Mouse (Mus musculus) small intestine, adult 10 weeks (tissue): ENCODE results near the gene Snx17. TPM values are rescaled to one million over a fixed set of nuclear protein-coding genes. Genes with fewer than 3 reads are reported as not detected.

ENCODE experiments used
- polyA plus RNA-seq: library from polyadenylated mRNA; stranded (reverse); fragments of 350-450 nt; fragmentation: Illumina TruSeq; extraction: RNeasy Lipid Tissue Mini Kit (QIAGEN cat#74804); gene quantifications from one replicate; pipeline ENCODE4 v1.2.3, GENCODE M21; 2014; ENCODE audit warnings: low replicate concordance

Gene Snx17
- polyA plus RNA-seq, result 37.9 TPM

GRCm38 (mm10) chr5:31192939-31193630 is at the start of gene Snx17, which contains the start of gene Eif2b4:
TSS of gene Snx17 (plus strand) at chr5:31193227.
TSS of gene Eif2b4 (minus strand) at chr5:31193430.

GRCm38 (mm10) chr5:31154152-31154553 is 38.9 kb upstream of the Snx17 start, which contains the start of gene Mpv17:
TSS of gene Mpv17 (minus strand) at chr5:31154251.

GRCm38 (mm10) chr5:31179766-31180630 is 13.0 kb upstream of the Snx17 start, which contains the start of the genes Gm29609 and Gtf3c2:
TSS of gene Gm29609 (minus strand) at chr5:31179911.
TSS of gene Gtf3c2 (minus strand) at chr5:31180144.

GRCm38 (mm10) chr5:31201742-31202590 is 8.9 kb downstream of the Snx17 start, which contains the start of gene Zfp513:
TSS of gene Zfp513 (minus strand) at chr5:31202303.

GRCm38 (mm10) chr5:31220448-31221303 is 27.6 kb downstream of the Snx17 start, which contains the start of gene Ppm1g:
TSS of gene Ppm1g (minus strand) at chr5:31220687.

GRCm38 (mm10) chr5:31240637-31241521 is 47.9 kb downstream of the Snx17 start, which contains the start of the genes Nrbp1 and Gm9970:
TSS of gene Nrbp1 (plus strand) at chr5:31240864.
TSS of gene Gm9970 (minus strand) at chr5:31241232.

Other genes with a start within 250 kb of the Snx17 start
- gene Cgref1, start 247.6 kb upstream of the Snx17 start, polyA plus RNA-seq, result 18.4 TPM
- 17.1 TPM for gene Preb, start 232.9 kb upstream of the Snx17 start, polyA plus RNA-seq
- 0.30 TPM for gene Tcf23, start 224.6 kb upstream of the Snx17 start, polyA plus RNA-seq
- 41.8 TPM for gene Atraid, start 144.9 kb upstream of the Snx17 start, polyA plus RNA-seq
- 3.5 TPM for gene Slc5a6, start 144.3 kb upstream of the Snx17 start, polyA plus RNA-seq
- gene Cad, start 138.4 kb upstream of the Snx17 start, polyA plus RNA-seq, result 0.33 TPM
- not detected for gene Dnajc5g, start 86.9 kb upstream of the Snx17 start, polyA plus RNA-seq
- not detected for gene Slc30a3, start 85.0 kb upstream of the Snx17 start, polyA plus RNA-seq
- not detected for gene Trim54, start 76.5 kb upstream of the Snx17 start, polyA plus RNA-seq
- gene Ucn, start 54.4 kb upstream of the Snx17 start, polyA plus RNA-seq, result not detected
- gene Mpv17, start 39.0 kb upstream of the Snx17 start, polyA plus RNA-seq, result 10.0 TPM
- 0.22 TPM for gene Gm29609, start 13.3 kb upstream of the Snx17 start, polyA plus RNA-seq
- 49.3 TPM for gene Gtf3c2, start 13.1 kb upstream of the Snx17 start, polyA plus RNA-seq
- 0.89 TPM for gene Eif2b4, start 203 bp downstream of the Snx17 start, polyA plus RNA-seq
- 0.85 TPM for gene Zfp513, start 9.1 kb downstream of the Snx17 start, polyA plus RNA-seq
- 14.1 TPM for gene Ppm1g, start 27.5 kb downstream of the Snx17 start, polyA plus RNA-seq
- 91.8 TPM for gene Nrbp1, start 47.6 kb downstream of the Snx17 start, polyA plus RNA-seq
- not detected for gene Gm9970, start 48.0 kb downstream of the Snx17 start, polyA plus RNA-seq
- 1.6 TPM for gene Krtcap3, start 58.5 kb downstream of the Snx17 start, polyA plus RNA-seq
- 3.9 TPM for gene Ift172, start 97.9 kb downstream of the Snx17 start, polyA plus RNA-seq
- 0.93 TPM for gene Fndc4, start 102.9 kb downstream of the Snx17 start, polyA plus RNA-seq
- gene Gckr, start 104.2 kb downstream of the Snx17 start, polyA plus RNA-seq, result 0.11 TPM